Mouse (Mus musculus): Measurements from ENCODE around the gene Hand2.

DNA sequence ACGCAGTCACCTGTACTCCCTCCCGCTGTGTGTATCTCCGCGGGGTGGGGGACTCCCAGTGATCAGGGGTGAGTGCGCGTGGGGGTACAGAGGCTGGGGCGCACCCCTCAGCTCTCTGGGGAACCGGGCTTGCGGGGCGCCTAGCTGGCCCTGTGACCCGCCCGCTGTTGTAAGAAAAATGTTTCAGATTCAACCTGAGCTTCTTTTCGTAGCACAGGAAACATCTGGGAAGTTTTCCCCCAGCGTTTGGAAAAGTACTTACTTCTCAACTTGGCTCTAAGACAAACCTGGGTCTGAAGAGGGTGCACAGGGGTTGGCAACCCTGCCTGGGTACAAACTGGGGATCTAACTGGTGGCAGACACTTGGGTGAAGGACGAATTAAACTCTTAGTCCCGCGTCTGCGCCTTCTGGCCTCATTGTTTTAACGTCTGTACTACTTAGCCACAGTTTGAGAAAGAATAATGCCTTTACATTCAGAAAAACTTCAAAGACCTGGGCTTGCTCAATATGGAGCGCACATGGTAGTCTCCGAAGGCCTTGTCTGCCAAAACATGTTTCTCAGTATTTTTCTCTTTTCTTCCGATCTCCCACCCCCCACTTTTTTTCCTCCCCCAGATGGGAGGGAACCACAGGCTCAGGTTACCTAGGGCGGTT, 28.2 kb downstream of the Hand2 start:
- TF ChIP-seq EP300 (optimal IDR thresholded peaks at IDR 0.05) = no peak
- no peak for TF ChIP-seq CTCF (IDR thresholded peaks at IDR 0.05; ENCODE audit: low read depth)
